Mouse (Mus musculus): ENCODE measurements around the gene Cacna1c.

DNA sequence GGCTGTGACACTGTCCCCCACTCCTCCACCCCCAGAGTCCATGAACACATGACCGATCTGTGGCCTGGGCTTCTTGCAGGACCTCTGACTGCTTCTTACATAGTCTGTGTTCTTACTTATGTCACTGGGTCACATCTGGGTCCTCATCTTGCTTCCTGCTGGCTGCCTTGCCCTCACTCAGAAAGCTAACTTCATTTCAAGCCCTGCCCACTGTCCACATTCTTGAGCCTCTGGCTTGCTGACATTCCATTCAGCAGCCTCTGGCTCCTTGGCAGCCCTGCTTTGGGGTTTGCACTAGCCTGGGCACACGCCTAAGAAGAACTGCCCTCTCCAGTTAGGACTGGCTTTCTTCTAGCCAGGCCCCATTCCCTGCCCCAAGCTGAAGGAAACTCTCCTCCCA is 159.2 kb downstream of the Cacna1c start:
- no peak for TF ChIP-seq CTCF (IDR thresholded peaks at IDR 0.05)
- TF ChIP-seq EP300 (IDR thresholded peaks at IDR 0.05) = no peak

All from lung, postnatal 0 days (tissue).